Mouse (Mus musculus) neural tube, embryonic 15.5 days (tissue): ENCODE data around the gene Hmcn2. TPM values are rescaled to one million over a fixed set of nuclear protein-coding genes. Genes with fewer than 3 reads are reported as not detected.
A peak's percentile ranks its signal among the peaks of the same experiment; 100 is the strongest.

Experiments
- ATAC-seq: fragments of 200-750 bp; cut with Nextera tagmentation; 2 replicates; pipeline ENCODE4 v1.8.0; 2017; ENCODE audit warnings: mild to moderate bottlenecking, moderate TSS enrichment, moderate library complexity; ENCODE audit not compliant: low FRiP score
- H3K27ac ChIP-seq: fragments of 300-500 bp; sonication (generic); replicated peaks from 2 replicates; pipeline ENCODE4 v1.5.1; 2015; ENCODE audit warnings: mild to moderate bottlenecking, inconsistent platforms
- H3K27me3 ChIP-seq: fragments of 300-500 bp; sonication (generic); replicated peaks from 2 replicates; pipeline ENCODE4 v1.6.1; 2015; ENCODE audit warnings: inconsistent platforms
- H3K36me3 ChIP-seq: fragments of 300-500 bp; sonication (generic); 2 replicates; pipeline ENCODE4 v1.6.1; 2015; ENCODE audit warnings: inconsistent platforms
- H3K4me1 ChIP-seq: fragments of 300-500 bp; sonication (generic); 2 replicates; pipeline ENCODE4 v1.6.1; 2015; ENCODE audit warnings: inconsistent platforms
- H3K4me2 ChIP-seq: fragments of 300-500 bp; sonication (generic); 2 replicates; pipeline ENCODE4 v1.6.1; 2015; ENCODE audit warnings: inconsistent platforms, mild to moderate bottlenecking, moderate library complexity
- H3K4me3 ChIP-seq: fragments of 300-500 bp; sonication (generic); replicated peaks from 2 replicates; pipeline ENCODE4 v1.5.1; 2015; ENCODE audit warnings: mild to moderate bottlenecking, inconsistent platforms
- H3K9ac ChIP-seq: fragments of 300-500 bp; sonication (generic); replicated peaks from 2 replicates; pipeline ENCODE4 v1.6.1; 2015; ENCODE audit warnings: mild to moderate bottlenecking, inconsistent platforms
- H3K9me3 ChIP-seq: fragments of 300-500 bp; sonication (generic); replicated peaks from 2 replicates; pipeline ENCODE4 v1.6.1; 2016; ENCODE audit warnings: inconsistent platforms
- WGBS: fragments of 180-500 bp; shearing (Covaris S2); methylation state at CpG from one replicate; pipeline ENCODE4 v1.1.7; 2015; ENCODE audit warnings: mixed read lengths; 5-methylcytosine and 5-hydroxymethylcytosine counted together
- polyA plus RNA-seq: library from polyadenylated mRNA; unstranded; fragments of >200 nt; fragmentation: Nextera tagmentation; extraction: Ambion mirVana; gene quantifications from 2 replicates; pipeline ENCODE4 v1.2.1, GENCODE M21; 2015

Gene Hmcn2
- polyA plus RNA-seq, 1 experiment from 2014 or later, result 0.44 TPM

DNA sequence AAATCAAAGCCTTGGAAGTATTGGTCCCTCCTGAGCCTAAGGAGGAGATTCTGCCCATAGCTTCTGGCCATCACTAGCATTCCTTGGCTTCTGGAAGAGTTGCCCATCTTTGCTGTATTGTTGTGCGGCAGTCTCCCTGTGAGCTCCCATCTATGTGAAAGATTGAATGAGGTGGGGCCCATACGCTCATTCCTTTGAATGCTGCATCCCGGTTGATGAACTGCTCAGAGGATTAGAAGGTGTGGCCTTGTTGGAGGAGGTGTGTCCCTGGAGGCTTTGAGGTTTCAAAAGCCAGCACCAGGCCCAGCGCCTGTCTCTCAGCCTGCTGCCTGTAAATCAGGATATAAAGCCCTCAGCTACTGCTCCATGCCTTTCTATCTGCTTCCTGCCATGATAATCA is 132.2 kb downstream of the Hmcn2 start:
- Histone ChIP-seq H3K9ac (no peak overlapping the region), H3K4me3 (no peak overlapping the region), H3K27ac (no peak overlapping the region), H3K27me3 (no peaks in the 10 kb centered on the region), H3K9me3 (no peaks in the 10 kb centered on the region), H3K4me1 (peaks cover 26% of the 10 kb centered on the region), H3K36me3 (no peaks in the 10 kb centered on the region), H3K4me2 (no peak overlapping the region)
- no peak for ATAC-seq
- 59% methylated on average over 4 of the region's 4 CpGs for WGBS

DNA sequence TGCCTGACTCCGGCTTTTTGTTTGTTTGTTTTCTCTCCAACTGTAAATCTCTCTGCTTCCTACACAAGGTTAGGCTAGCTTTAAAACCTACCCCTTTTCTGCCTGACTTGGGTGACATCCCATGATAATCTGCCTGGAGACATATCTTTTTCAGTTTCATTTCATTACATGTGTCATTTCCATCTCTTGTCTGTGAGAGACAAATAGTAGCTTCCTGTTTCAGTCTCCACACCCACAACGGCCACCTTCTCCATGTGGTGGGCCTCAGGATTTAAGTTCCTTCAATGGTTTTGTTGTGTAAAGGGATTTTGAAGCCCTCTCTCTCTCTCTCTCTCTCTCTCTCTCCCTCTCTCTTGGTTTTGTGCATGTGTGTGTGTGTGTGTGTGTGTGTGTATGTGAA is 133.3 kb downstream of the Hmcn2 start:
- H3K27me3 ChIP-seq, result no peaks in the 10 kb centered on the region
- ATAC-seq, result no peak
- 83% methylated on average over 2 of the region's 2 CpGs for WGBS
- no peak overlapping the region for H3K9ac ChIP-seq
- H3K9me3 ChIP-seq, result no peaks in the 10 kb centered on the region
- H3K4me3 ChIP-seq, result no peak overlapping the region
- no peak overlapping the region for H3K27ac ChIP-seq
- peaks cover 21% of the 10 kb centered on the region for H3K4me1 ChIP-seq
- H3K4me2 ChIP-seq, result no peak overlapping the region
- no peaks in the 10 kb centered on the region for H3K36me3 ChIP-seq

DNA sequence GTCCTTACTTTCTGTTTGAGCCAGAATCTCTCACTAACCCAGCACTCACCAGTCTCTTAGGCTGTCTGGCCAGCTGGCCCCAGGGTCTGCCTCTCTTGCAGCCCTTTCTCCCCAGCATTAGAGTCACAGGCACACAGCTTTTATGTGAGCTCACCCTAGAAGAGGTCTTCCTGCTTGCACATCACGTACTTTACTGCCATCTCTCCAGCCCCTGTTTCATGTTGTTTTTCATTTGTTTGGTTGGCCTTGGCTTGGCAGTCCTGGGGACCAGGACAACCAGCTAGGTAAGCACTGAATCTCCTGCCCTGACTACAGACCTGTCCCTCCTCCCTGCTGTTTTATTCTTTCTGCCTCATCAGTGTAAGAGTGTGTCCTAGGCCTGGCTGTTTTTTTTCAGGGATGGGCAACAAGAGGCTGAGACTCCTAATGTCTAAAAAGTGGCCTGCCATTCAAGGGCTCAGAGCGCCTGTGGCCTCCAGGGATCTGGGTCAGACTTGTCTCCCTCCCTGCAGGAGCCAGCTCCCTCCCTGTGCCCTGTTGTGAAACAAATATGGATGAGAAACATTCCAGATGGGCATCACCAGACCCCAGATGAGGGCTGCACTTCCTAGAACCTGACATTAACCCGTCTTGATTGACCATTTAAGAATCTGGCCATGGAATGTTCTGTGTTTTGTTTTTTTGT is 134.7 kb downstream of the Hmcn2 start:
- no peak for ATAC-seq
- Histone ChIP-seq H3K4me1 (peaks cover 21% of the 10 kb centered on the region), H3K4me2 (no peak overlapping the region), H3K4me3 (no peak overlapping the region), H3K9me3 (no peaks in the 10 kb centered on the region), H3K27me3 (no peaks in the 10 kb centered on the region), H3K36me3 (no peaks in the 10 kb centered on the region), H3K9ac (no peak overlapping the region), H3K27ac (peak overlapping the region; percentile 70)
- 23% methylated on average over 3 of the region's 3 CpGs for WGBS

DNA sequence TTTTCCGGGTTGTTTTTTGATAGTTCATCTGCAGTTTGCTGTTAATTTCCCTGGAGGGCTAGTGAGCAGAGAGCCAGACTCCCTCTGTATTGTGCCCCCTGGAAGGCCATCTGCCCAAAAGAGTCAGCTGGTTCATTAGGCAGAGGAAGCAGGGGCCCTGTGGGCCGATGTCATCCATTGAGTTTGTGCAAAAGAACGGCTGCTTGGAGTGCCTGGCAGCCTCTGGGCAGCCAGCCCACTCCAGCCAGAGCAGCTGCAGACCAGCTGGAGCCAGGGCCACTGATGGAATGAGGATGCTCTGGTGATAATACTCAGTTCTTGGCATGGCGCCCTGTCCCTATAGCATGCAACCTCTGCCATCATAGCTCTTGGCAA is 135.2 kb downstream of the Hmcn2 start:
- Histone ChIP-seq H3K4me3 (no peak overlapping the region), H3K9ac (no peak overlapping the region), H3K4me1 (peaks cover 22% of the 10 kb centered on the region), H3K9me3 (no peaks in the 10 kb centered on the region), H3K27me3 (no peaks in the 10 kb centered on the region), H3K27ac (peak overlapping the region; percentile 70), H3K36me3 (no peaks in the 10 kb centered on the region), H3K4me2 (no peak overlapping the region)
- peak; percentile 81 for ATAC-seq
- 21% methylated on average over 4 of the region's 4 CpGs for WGBS

DNA sequence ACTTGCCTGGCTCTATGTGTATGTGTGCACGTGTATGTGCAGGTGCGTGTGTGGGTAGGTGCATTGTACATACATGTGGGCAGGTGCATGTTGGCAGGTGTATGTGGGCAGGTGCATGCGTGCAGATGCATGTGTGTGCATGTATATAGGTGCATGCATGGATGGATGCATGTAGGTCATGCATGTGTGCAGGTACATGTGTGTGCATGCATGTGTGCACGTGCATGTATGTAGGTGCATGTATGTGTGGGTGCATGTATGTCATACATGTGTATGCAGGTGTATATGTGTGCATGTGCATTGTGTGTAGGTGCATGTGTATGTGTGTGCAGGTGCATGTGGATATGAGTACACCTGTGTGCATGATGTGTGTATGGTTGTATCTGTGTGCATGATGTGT is 135.7 kb downstream of the Hmcn2 start:
- peak overlapping the region; percentile 23; the same call in 1 of the 2 replicates for H3K27ac ChIP-seq
- 93% methylated on average over 4 of the region's 4 CpGs for WGBS
- no peaks in the 10 kb centered on the region for H3K36me3 ChIP-seq
- peaks cover 27% of the 10 kb centered on the region for H3K4me1 ChIP-seq
- H3K9ac ChIP-seq, result no peak overlapping the region
- H3K4me2 ChIP-seq, result no peak overlapping the region
- ATAC-seq, result no peak
- H3K9me3 ChIP-seq, result no peaks in the 10 kb centered on the region
- no peak overlapping the region for H3K4me3 ChIP-seq
- no peaks in the 10 kb centered on the region for H3K27me3 ChIP-seq

DNA sequence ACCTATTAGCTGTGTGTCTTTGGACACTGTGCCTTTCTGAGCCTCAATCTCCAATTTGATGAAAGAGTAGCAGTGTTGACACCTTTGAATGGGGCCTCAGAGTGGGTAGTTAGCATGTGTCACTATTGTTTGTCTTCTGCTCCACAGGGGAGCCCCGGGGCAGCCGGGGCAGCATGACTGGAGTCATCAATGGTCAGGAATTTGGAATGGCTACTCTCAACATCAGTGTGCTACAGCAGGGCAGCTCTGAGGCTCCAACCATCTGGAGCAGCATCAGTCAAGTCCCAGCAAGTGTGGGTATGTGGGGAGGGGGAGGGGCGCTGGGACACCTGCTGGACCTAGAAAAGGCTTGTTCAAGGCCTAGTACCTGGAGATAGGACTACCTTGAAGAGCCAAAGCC is 136.4 kb downstream of the Hmcn2 start:
- Histone ChIP-seq H3K9me3 (no peaks in the 10 kb centered on the region), H3K9ac (no peak overlapping the region), H3K27ac (no peak overlapping the region), H3K36me3 (no peaks in the 10 kb centered on the region), H3K27me3 (no peaks in the 10 kb centered on the region; the same call in 1 of the 2 replicates), H3K4me3 (no peak overlapping the region), H3K4me1 (peaks cover 27% of the 10 kb centered on the region), H3K4me2 (no peak overlapping the region)
- WGBS, result 34% methylated on average over 3 of the region's 3 CpGs
- ATAC-seq, result no peak

DNA sequence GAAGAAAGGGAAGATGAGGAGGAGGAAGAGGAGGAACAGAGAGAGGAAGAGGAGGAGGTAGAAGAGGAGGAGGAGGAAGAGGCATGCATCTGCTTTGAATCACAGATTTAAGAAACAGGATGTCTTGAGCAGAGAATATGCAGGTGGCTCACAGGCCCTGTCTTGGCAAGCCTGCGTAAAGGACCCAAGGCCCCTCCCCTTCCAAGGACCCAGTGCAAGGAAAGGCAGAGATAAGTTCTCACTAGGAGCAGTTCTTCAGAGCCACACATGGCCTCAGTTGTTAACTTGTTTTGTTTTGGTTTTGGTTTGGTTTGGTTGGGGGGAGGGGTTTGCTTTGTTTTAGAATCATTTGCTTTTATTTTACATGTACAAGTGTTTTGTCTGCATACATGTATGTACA is 137.3 kb downstream of the Hmcn2 start:
- Histone ChIP-seq H3K9me3 (no peaks in the 10 kb centered on the region), H3K4me1 (peaks cover 27% of the 10 kb centered on the region), H3K27ac (no peak overlapping the region), H3K4me3 (no peak overlapping the region), H3K4me2 (no peak overlapping the region), H3K36me3 (no peaks in the 10 kb centered on the region), H3K9ac (no peak overlapping the region), H3K27me3 (no peaks in the 10 kb centered on the region; the same call in 1 of the 2 replicates)
- no peak for ATAC-seq
- WGBS, result 82% methylated on average over 1 of the region's 1 CpGs

DNA sequence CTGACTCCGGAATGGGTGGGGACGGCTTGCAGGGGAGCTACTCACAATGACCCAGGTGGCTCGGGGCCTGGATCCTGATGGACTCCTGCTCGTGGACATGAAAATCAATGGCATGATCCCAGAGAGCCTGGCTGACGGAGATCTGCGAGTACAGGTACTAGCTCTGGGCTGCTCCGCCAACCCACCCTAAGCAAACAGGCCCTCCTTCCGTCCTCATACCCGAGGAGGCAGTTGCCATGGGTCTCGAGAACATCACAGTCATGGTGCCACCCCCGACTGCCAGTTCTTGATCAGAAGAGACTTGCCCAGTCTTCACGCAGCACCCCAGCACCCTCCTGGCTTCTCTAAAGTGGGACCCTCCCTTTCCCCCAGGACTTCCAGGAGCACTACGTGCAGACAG is 138.8 kb downstream of the Hmcn2 start:
- peaks cover 11% of the 10 kb centered on the region for H3K27me3 ChIP-seq

DNA sequence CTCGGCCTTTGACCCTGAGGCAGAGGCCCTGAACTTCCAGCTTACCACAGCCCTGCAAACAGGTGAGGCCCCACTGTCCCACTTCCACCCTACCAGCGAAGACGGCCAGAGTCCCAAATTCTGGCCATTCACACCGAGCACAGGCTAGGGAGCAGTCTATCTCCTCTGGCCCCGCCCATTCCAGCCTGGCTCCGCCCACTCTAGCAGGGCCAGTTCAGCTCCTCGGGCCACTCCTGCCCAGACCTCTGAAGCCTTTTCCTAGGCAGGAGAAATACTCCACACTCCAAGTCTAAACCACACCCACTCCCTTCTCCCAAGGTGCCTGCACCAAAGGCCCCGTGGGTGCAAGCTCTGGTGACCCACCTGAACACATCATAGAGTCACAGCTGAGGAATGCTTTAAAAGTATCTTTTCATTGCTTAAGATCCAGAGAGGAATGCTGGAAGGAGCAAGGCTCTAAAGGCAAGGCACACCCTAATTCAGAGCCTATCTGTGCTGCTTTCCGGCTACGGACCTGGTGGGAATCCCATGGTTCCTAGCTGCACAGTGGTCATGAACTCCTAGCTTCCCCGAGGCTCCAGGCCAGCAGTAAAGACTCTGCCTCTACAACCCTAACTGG is 139.5 kb downstream of the Hmcn2 start:
- Histone ChIP-seq H3K9ac (no peak overlapping the region), H3K27ac (no peak overlapping the region), H3K4me3 (no peak overlapping the region), H3K4me1 (peaks cover 24% of the 10 kb centered on the region), H3K27me3 (peaks cover 18% of the 10 kb centered on the region), H3K36me3 (no peaks in the 10 kb centered on the region), H3K4me2 (no peak overlapping the region), H3K9me3 (no peaks in the 10 kb centered on the region)
- no peak for ATAC-seq
- 38% methylated on average over 11 of the region's 11 CpGs for WGBS

More for the DNA sequence above, 138.8 kb downstream of the Hmcn2 start:
- no peak for ATAC-seq
- Histone ChIP-seq H3K4me3 (no peak overlapping the region), H3K9me3 (no peaks in the 10 kb centered on the region), H3K9ac (no peak overlapping the region), H3K27ac (no peak overlapping the region), H3K4me2 (no peak overlapping the region), H3K4me1 (peaks cover 27% of the 10 kb centered on the region), H3K36me3 (no peaks in the 10 kb centered on the region)
- 73% methylated on average over 13 of the region's 13 CpGs for WGBS

DNA sequence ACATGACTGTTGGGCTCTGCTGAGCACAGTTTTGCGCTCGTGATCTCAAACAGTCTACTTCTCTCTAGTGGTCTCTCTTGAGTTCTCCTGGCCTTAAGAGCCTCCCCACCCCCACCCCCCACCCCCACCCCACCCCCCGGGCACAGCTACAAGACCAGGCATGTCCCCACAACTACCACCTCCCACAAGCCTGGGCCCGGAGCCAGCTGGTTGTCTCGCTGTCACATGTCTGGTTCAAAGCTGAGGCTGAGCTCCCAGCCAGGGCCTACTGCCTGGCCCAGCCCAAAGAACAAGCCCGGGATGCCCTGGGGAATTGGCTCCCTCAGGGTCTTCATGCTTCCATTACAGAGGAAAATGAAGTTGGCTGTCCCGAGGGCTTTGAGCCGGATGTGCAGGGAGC is 140.1 kb downstream of the Hmcn2 start:
- no peak overlapping the region for H3K4me2 ChIP-seq
- 59% methylated on average over 8 of the region's 8 CpGs for WGBS

DNA sequence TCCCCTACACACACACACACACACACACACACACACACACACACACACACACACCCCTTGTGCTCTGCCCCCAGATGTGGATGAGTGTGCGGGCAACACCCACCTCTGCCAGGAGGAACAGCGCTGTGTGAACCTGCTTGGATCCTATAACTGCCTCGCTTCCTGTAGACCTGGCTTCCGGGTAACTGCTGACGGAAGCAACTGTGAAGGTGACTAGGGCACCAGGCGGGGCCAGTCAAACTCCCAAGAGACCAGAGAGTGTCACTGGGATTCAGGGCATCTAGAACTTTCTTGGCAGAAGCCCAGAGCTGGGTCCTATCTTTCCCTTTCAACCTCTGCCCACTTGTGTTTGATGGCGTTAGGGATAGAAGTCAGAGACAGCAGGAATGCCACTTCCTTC is 141.2 kb downstream of the Hmcn2 start:
- Histone ChIP-seq H3K9ac (no peak overlapping the region), H3K36me3 (no peaks in the 10 kb centered on the region), H3K9me3 (no peaks in the 10 kb centered on the region), H3K27me3 (peaks cover 34% of the 10 kb centered on the region), H3K4me3 (no peak overlapping the region), H3K27ac (no peak overlapping the region), H3K4me1 (peaks cover 15% of the 10 kb centered on the region), H3K4me2 (no peak overlapping the region)
- 93% methylated on average over 7 of the region's 7 CpGs for WGBS
- ATAC-seq, result no peak

More for the DNA sequence above, 140.1 kb downstream of the Hmcn2 start:
- Histone ChIP-seq H3K4me3 (no peak overlapping the region), H3K27me3 (peaks cover 24% of the 10 kb centered on the region), H3K36me3 (no peaks in the 10 kb centered on the region), H3K27ac (no peak overlapping the region), H3K9ac (no peak overlapping the region), H3K4me1 (peaks cover 19% of the 10 kb centered on the region), H3K9me3 (no peaks in the 10 kb centered on the region)
- no peak for ATAC-seq

DNA sequence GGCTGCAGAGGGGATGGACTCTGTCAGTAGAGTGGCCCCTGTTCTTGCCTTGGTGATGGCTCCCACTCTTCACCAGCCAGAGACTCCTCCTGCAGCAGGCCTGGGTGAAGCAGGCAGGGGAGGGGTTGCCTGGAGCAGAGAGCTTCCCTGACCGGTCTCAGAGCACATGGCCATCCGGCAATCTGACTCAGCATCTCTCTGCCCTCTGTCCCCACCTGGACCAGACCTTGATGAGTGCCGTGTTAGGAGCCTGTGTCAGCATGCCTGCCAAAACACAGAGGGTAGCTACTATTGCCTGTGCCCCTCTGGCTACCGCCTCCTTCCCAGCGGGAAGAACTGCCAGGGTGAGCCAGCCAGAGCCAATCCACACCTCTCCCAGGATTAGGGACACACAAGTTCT is 144.2 kb downstream of the Hmcn2 start:
- H3K27ac ChIP-seq, result no peak overlapping the region
- H3K4me3 ChIP-seq, result no peak overlapping the region
- H3K4me2 ChIP-seq, result no peak overlapping the region
- no peak overlapping the region for H3K9ac ChIP-seq
- WGBS, result 56% methylated on average over 5 of the region's 5 CpGs
- peaks cover 14% of the 10 kb centered on the region for H3K4me1 ChIP-seq
- H3K27me3 ChIP-seq, result peaks cover 48% of the 10 kb centered on the region
- no peaks in the 10 kb centered on the region for H3K36me3 ChIP-seq
- no peaks in the 10 kb centered on the region for H3K9me3 ChIP-seq
- no peak for ATAC-seq
